Mouse (Mus musculus): Measurements from ENCODE around the gene Castor2. TPM values are rescaled to one million over a fixed set of nuclear protein-coding genes. Genes with fewer than 3 reads are reported as not detected.

Gene Castor2
- total RNA-seq, 4 experiments from 2014 or later: 62.4 to 89.4 (median 68.0) TPM

Other genes with a start within 250 kb of the Castor2 start
- 10 to 100 TPM; 15.5 to 21.2 (median 16.8) TPM for gene Rcc1l, start 77.1 kb downstream of the Castor2 start, total RNA-seq (2022)
- 10 to 100 TPM; 16.8 to 19.3 (median 18.2) TPM for gene Gtf2ird2, start 84.3 kb downstream of the Castor2 start, total RNA-seq (2022)
- gene Ncf1, start 129.9 kb downstream of the Castor2 start, total RNA-seq (2022): 10 to 100 TPM in 2 of 4 experiments, 1 to 10 TPM in 2; 5.3 to 16.2 (median 10.3) TPM
- 100 to 1,000 TPM; 193 to 217 (median 197) TPM for gene Gtf2i, start 215.0 kb downstream of the Castor2 start, total RNA-seq (2022)

Data from left cerebral cortex, adult 8-10 months (tissue).